Mouse (Mus musculus) spleen, adult 2 months (tissue): ENCODE results near the gene Sec24a. TPM values are rescaled to one million over a fixed set of nuclear protein-coding genes. Genes with fewer than 3 reads are reported as not detected.
"Not testable (repeated sequence)": the region's sequence is repeated elsewhere in the genome, so short reads cannot be mapped to it uniquely, and the experiment has no call there.

ENCODE experiments used
- DNase-seq, 2 experiments: peaks; one replicate each; pipeline versions ENCODE4 v3.0.0 to v3.0.0-alpha.2; 2012 to 2021; ENCODE audit warnings: low spot score in 2 of 2, low read depth in 1 of 2
- H3K27ac ChIP-seq: fragments of 200-500 bp; 2 replicates; pipeline ENCODE4 v1.5.1; 2012; ENCODE audit warnings: low read length, inconsistent platforms; ENCODE audit not compliant: insufficient read depth
- H3K27me3 ChIP-seq: fragments of 200-500 bp; 2 replicates; pipeline ENCODE4 v1.6.1; 2012; ENCODE audit warnings: mild to moderate bottlenecking, moderate library complexity, low read length, inconsistent platforms; ENCODE audit not compliant: control insufficient read depth, insufficient read depth
- H3K36me3 ChIP-seq: fragments of 200-500 bp; 2 replicates; pipeline ENCODE4 v1.6.1; 2012; ENCODE audit warnings: mild to moderate bottlenecking, low read length, inconsistent platforms; ENCODE audit not compliant: control insufficient read depth, insufficient read depth
- H3K4me1 ChIP-seq: fragments of 200-500 bp; 2 replicates; pipeline ENCODE4 v1.6.1; 2011; ENCODE audit warnings: inconsistent platforms; ENCODE audit not compliant: control insufficient read depth, insufficient read depth, insufficient read length
- H3K4me3 ChIP-seq: fragments of 200-500 bp; 2 replicates; pipeline ENCODE4 v1.5.1; 2011; ENCODE audit warnings: mild to moderate bottlenecking, inconsistent platforms; ENCODE audit not compliant: insufficient read depth, insufficient read length; ENCODE audit errors: extremely low read depth
- CTCF ChIP-seq: fragments of 200-500 bp; IDR thresholded peaks from 2 replicates; pipeline ENCODE4 v1.5.1; 2011; ENCODE audit warnings: mild to moderate bottlenecking, inconsistent platforms; ENCODE audit not compliant: insufficient read depth, insufficient read length, insufficient replicate concordance; ENCODE audit errors: extremely low read depth
- POLR2A ChIP-seq: fragments of 200-500 bp; IDR thresholded peaks from 2 replicates; pipeline ENCODE4 v1.6.1; 2011; ENCODE audit warnings: low read depth, low read length, inconsistent platforms
- WGBS: fragments of 180-500 bp; shearing (Covaris S2); methylation state at CpG from one replicate; pipeline ENCODE4 v1.1.7; 2018; 5-methylcytosine and 5-hydroxymethylcytosine counted together
- polyA plus RNA-seq: library from polyadenylated mRNA; depleted of rRNA; stranded (reverse); fragments of >200 nt; gene quantifications from 2 replicates; pipeline ENCODE4 v1.2.3, GENCODE M21; 2012

Gene Sec24a
- polyA plus RNA-seq, 1 experiment = 10.0 TPM

- peak overlapping the region; percentile 13; the same call in 1 of the 2 replicates for H3K4me3 ChIP-seq
- WGBS = 30% methylated on average over 8 of the region's 8 CpGs
Observed at GRCm38 (mm10) chr11:51800634-51801325, 37.3 kb upstream of the Sec24a start.

DNA sequence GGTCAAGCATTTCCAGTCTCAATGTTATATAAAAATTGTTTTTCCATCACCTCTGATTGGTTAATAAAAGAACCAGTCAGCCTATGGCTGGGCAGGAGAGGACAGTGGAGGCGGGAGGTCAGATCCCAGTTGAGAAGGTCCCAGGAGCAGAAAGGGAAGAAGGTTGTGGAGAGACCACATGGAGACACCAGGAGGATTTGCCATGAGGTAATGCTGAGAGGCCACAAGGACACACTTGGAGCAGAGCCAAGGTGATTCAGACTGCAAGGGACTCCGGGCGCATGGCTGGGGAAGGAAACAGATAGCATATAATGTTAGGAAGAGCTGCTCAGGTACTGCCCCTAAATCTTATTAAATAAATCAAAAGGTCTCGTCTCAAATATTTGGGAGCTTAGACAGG is 32.8 kb upstream of the Sec24a start:
- Histone ChIP-seq H3K36me3 (peaks cover 7% of the 10 kb centered on the region), H3K27me3 (no peaks in the 10 kb centered on the region), H3K4me3 (no peak overlapping the region), H3K4me1 (peaks cover 6% of the 10 kb centered on the region; the same call in 1 of the 2 replicates), H3K27ac (no peak overlapping the region)
- TF ChIP-seq POLR2A = no peak
- 78% methylated on average over 4 of the region's 4 CpGs for WGBS
- DNase-seq = no peak

More at GRCm38 (mm10) chr11:51800634-51801325, 37.3 kb upstream of the Sec24a start:
- no peaks in the 10 kb centered on the region for H3K36me3 ChIP-seq
- TF ChIP-seq CTCF = no peak
- no peak for TF ChIP-seq POLR2A
- no peaks in the 10 kb centered on the region for H3K27me3 ChIP-seq
- H3K4me1 ChIP-seq = peaks cover 6% of the 10 kb centered on the region; the same call in 1 of the 2 replicates
- H3K27ac ChIP-seq = peak overlapping the region; percentile 71
- peak in 1 of 2 experiments; percentile 35 for DNase-seq

DNA sequence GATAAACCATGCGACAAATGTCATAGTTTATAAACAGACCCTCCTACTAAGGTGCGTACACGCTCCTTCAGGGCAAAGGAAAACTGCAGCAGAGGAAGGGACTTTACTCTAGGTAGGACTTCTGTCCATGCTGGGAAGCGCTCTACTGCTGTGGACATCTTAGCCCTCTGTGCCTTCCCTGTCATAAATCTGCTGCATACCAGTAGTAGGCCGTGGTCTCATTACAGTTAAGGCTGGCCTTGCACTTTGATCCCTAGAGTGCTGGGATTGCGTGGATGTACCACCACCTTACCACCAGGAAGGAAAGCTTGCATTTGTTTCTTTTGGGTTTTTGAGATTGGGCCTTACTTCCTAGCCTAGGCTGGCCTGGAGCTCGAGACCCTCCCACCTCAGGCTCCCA is 27.2 kb upstream of the Sec24a start:
- no peaks in the 10 kb centered on the region for H3K27me3 ChIP-seq
- TF ChIP-seq CTCF = no peak
- TF ChIP-seq POLR2A = no peak

DNA sequence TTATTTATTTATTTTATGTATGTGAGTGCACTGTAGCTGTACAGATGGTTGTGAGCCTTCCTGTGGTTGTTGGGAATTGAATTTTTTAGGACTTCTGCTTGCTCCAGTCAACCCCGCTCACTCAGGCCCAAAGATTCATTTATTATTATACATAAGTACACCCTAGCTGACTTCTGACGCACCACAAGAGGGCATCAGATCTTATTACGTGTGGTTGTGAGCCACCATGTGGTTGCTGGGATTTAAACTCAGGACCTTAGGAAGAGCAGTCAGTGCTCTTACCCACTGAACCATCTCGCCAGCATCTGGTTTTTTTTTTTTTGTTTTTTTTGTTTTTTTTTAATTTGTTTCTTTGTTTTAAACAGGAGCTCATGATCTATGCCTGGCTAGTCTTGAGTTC is 26.3 kb upstream of the Sec24a start:
- not testable (repeated sequence) for DNase-seq, H3K4me3 ChIP-seq, H3K4me1 ChIP-seq, H3K27ac ChIP-seq, H3K27me3 ChIP-seq
- 91% methylated on average over 4 of the region's 4 CpGs for WGBS
- H3K36me3 ChIP-seq = peaks cover 27% of the 10 kb centered on the region

More for the DNA sequence above, 27.2 kb upstream of the Sec24a start:
- H3K4me3 ChIP-seq = no peak overlapping the region
- no peak overlapping the region for H3K27ac ChIP-seq
- DNase-seq = no peak
- no peaks in the 10 kb centered on the region for H3K4me1 ChIP-seq
- 96% methylated on average over 7 of the region's 7 CpGs for WGBS
- peaks cover 26% of the 10 kb centered on the region for H3K36me3 ChIP-seq

DNA sequence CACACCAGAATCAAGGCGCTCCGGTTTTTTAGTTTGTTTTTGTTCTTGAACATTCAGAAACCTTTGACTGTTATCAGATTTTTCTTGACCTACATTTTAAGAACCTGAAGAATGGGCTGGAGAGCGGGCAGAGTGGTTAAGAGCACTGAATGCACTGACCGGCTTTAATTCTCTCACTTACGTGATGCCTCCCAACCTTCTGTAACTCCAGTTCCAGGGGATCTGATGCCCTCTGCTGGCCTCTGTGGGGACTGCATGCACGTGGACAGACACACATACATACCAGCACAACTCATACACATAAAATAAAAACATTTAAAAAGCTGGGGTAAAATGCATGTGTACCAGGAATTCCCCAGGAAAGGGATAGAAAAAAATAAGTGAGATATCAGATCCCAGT is 22.5 kb upstream of the Sec24a start:
- Histone ChIP-seq H3K27ac (no peak overlapping the region), H3K36me3 (peaks cover 29% of the 10 kb centered on the region), H3K4me1 (no peaks in the 10 kb centered on the region), H3K27me3 (no peaks in the 10 kb centered on the region), H3K4me3 (no peak overlapping the region)
- TF ChIP-seq CTCF (peak; percentile 17; the same call in 1 of the 2 replicates), POLR2A (no peak)
- 93% methylated on average over 6 of the region's 6 CpGs for WGBS
- peak in 1 of 2 experiments; percentile 22 for DNase-seq

GRCm38 (mm10) chr11:51782721-51783120 is 19.3 kb upstream of the Sec24a start:
- no peaks in the 10 kb centered on the region for H3K27me3 ChIP-seq
- no peak overlapping the region for H3K27ac ChIP-seq
- TF ChIP-seq POLR2A (no peak), CTCF (no peak)
- H3K36me3 ChIP-seq = peaks cover 28% of the 10 kb centered on the region
- WGBS = 92% methylated on average over 6 of the region's 6 CpGs
- DNase-seq = no peak
- no peaks in the 10 kb centered on the region for H3K4me1 ChIP-seq
- no peak overlapping the region for H3K4me3 ChIP-seq

GRCm38 (mm10) chr11:51780773-51781267 is 17.4 kb upstream of the Sec24a start:
- no peaks in the 10 kb centered on the region for H3K4me1 ChIP-seq
- H3K27me3 ChIP-seq = no peaks in the 10 kb centered on the region
- H3K27ac ChIP-seq = no peak overlapping the region
- no peak overlapping the region for H3K4me3 ChIP-seq
- 89% methylated on average over 9 of the region's 9 CpGs for WGBS
- peaks cover 20% of the 10 kb centered on the region for H3K36me3 ChIP-seq
- TF ChIP-seq POLR2A (no peak), CTCF (no peak)
- no peak for DNase-seq
